Mouse (Mus musculus) mouse trophoblast stem cell (cell line): ENCODE measurements around the gene Gm21936.
"Not testable (repeated sequence)": the region's sequence is repeated elsewhere in the genome, so short reads cannot be mapped to it uniquely, and the experiment has no call there.

ENCODE experiments used
- in situ Hi-C, 2 experiments: fragments of 300-500 bp; cut with MseI, MboI; formaldehyde crosslinking; loops; 2 replicates in 1 of 2; 3 replicates in 1 of 2; pipeline ENCODE4 v1.15.1; 2025

Gene Gm21936

DNA sequence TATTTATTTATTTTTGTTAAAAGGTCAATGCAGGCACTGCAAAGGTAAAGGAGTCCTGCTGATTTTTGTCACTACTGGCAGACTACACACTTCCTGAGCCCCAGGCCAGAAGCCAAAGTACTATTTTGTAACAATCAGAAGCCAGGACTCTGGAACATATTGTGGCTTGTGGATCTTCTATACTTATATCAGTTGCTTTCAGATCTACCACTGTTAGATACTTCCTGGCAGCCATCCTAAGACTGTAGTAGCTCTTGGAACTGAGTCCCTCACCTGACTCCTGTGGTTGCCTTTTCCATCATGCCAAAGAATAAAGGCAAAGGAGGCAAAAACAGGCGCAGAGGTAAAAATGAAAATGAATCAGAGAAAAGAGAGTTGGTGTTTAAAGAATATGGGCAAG, at the start of gene Gm21936:
Gene Gm21936 (plus strand): TSS at position 301 of the 400 bp plus-strand sequence.
- in situ Hi-C loops: not testable (repeated sequence)

DNA sequence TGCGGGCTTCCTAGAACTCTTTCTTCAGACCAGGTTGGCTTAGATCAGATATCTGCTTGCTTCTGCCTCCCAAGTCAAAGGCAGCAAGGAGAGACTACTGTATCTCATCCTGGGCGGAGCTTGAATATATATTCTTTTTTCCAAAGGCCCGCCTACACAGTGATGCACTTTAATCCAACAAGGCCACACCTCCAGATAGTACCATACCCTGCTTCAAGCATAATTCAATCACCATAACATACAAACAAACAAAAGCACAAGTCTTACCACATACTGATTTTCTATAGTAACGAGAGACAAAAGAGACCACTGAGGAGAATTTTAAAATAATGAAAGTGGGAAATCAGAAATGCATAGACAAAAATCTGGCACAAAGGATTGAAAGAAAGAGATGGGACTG, 19.7 kb upstream of the Gm21936 start, which contains the start of gene Gm21319:
Gene Gm21319 (minus strand): TSS at position 101 of the 400 bp plus-strand sequence.
- in situ Hi-C loops: not testable (repeated sequence)

DNA sequence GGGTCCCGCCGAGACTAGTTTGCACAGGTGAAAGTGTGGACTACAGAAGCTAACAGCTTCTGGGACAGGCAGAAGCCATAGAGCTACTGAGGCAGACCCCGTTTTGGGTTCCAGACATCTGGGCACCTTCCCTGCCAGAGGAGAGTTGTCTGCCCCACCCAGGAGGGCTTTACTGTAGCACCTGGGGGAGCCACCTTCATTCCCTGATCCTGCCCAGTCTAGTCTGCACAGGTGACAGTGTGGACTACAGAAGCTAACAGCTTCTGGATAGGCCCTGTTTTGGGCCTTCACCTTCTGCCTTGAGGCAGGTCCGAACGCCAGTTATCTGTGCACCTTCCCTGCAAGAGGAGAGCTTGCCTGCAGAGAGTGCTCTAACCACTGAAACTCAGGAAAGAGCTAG, 2.7 kb downstream of the Gm21936 start:
- in situ Hi-C loops: not testable (repeated sequence)

DNA sequence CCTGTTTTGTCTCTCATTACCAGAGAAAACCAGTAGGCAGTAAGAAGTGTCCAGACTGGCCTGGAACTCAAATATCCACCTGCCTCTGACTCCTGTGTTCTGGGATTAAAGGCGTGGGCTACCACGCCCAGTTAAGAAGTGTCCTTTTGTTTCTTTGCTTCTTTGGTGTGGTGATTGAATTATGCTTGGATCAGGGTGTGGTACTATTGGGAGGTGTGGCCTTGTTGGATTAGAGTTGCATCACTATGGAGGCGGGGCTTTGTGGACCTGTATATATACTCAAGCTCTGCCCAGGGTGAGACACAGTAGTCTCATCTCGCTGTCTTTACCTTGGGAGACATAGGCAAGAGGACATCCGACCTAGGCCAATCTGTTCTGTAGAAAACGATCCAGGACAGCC, 21.0 kb downstream of the Gm21936 start, which contains the start of gene BB287469:
Gene BB287469 (plus strand): TSS at position 301 of the 400 bp plus-strand sequence.
- in situ Hi-C loops: not testable (repeated sequence)

DNA sequence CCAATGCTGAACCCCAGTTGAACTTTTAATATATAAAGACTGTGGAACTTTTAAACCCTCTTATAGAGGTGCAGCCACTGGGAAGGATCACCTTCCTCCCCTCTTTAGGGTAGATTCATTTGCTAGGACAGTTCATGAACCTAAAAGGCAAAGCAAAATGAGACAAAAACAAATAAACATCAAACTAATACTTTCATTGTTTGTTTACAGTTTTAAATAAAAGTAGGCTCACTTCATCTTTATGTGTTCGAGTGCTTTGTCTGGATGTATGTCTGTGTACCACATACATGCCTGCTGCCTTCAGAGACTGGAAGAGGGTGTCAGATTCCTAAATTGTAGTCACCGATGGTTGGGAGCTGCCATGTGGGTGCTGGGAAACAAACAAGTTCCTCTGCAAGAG, 46.9 kb downstream of the Gm21936 start, which contains the start of gene Gm2001:
Gene Gm2001 (minus strand): TSS at position 101 of the 400 bp plus-strand sequence.
- in situ Hi-C loops: not testable (repeated sequence)
